Mouse (Mus musculus) urinary bladder, adult 2 months (tissue): ENCODE measurements around the gene Rffl. TPM values are rescaled to one million over a fixed set of nuclear protein-coding genes. Genes with fewer than 3 reads are reported as not detected.
A peak's percentile ranks its signal among the peaks of the same experiment; 100 is the strongest.

Experiments used
- DNase-seq: peaks from one replicate; pipeline ENCODE4 v3.0.0; 2022; ENCODE audit warnings: low spot score
- polyA plus RNA-seq: library from polyadenylated mRNA; depleted of rRNA; stranded (reverse); fragments of >200 nt; gene quantifications from 2 replicates; pipeline ENCODE4 v1.2.3, GENCODE M21; 2012; rRNA removed

The Rffl gene
- polyA plus RNA-seq, 1 experiment, result 13.7 TPM

- no peak for DNase-seq
Measured at GRCm38 (mm10) chr11:82764438-82764924, 106.5 kb downstream of the Rffl start.

DNA sequence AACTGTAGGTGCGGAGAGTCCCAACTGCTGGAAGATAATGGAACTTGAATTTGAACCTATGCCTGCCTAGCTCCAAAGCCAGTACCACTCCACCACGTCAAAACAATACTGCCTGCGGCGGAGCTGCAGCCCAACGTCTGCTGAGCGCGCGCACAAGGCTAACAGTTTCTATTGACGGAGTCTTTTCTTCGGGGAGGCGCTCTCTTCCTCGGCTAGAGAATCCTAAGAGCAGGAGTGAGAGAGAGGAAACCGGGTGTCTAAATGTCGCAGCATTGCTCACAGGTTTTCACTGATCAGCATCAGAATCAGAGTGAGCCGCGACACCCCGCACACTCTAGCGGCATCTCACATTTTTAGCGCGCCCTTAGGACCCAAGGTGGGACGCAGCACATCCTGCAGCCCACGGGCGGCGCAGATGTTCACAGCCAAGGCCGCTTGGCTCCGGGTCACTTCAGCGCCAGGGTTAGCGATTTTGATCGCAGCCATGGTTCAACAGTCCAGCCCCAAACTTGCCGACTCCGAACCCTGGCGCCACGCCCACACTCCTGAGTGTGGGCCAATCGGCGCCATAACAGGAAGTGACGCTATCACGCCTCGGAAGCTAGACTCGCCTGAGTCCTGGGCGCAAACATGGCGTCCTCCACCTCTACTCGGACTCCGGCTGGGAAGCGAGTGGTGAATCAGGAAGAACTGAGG, 107.1 kb downstream of the Rffl start, which contains the start of the genes Cct6b and Zfp830:
Cct6b (minus strand) TSS at position 580 of the 696 bp plus-strand sequence.
Zfp830 (plus strand) TSS at position 604 of the 696 bp plus-strand sequence.
- DNase-seq, result peak; percentile 87

- no peak for DNase-seq
Measured at GRCm38 (mm10) chr11:82763261-82763660, 107.7 kb downstream of the Rffl start.

DNA sequence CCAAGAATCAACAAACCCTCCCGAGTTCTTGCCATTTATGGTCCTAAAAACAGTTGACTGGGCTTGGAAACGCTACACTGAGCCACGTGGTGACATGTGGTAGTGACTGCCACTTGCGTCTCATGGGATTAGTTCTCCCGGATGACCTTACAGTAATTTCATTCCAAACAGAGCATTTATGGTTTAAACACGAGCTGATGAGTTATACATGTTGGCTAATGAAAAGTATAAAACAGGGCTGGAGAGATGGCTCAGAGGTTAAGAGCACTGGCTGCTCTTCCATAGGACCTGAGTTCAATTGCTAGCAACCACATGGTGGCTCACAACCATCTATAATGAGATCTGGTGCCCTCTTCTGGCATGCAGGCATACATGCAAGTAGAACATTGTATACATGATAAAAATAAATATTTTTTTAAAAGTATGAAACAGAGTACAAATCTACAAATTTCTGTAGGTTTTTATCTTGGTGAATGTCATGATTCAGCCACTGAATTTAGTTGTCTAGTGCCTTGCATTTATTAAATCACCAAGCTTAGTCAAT, 108.7 kb downstream of the Rffl start:
- no peak for DNase-seq

DNA sequence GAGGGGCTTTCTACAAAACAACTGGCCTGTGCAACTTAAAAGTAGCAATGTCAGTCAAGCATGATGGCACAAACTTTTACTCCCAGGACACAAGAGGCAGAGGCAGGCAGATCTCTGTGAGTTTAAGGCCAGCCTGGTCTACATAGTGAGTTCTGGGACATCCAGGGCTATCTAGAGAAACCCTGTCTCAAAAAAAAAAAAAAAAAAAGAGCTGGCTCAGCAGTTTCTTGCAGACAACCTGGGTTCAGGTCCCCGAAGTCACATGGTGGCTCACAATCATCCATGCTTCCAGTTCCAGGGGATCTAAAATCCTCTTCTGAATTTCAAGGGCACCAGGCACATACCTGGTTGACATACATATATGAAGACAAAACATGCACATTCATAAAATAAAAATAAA, 115.1 kb downstream of the Rffl start:
- DNase-seq, result no peak

Other genes starting within 250 kb of the Rffl start
- gene Cct6b, start 106.9 kb downstream of the Rffl start, polyA plus RNA-seq, result 0.50 and 0.62 TPM in 2 replicates
- 17.6 and 19.3 TPM in 2 replicates for gene Zfp830, start 106.9 kb downstream of the Rffl start, polyA plus RNA-seq
- gene Lig3, start 90.1 kb downstream of the Rffl start, polyA plus RNA-seq, result 16.6 and 17.6 TPM in 2 replicates
- gene Rad51d, start 19.4 kb upstream of the Rffl start, polyA plus RNA-seq, result 18.0 and 18.6 TPM in 2 replicates
- 0.04 and 0.06 TPM in 2 replicates for gene Fndc8, start 20.9 kb upstream of the Rffl start, polyA plus RNA-seq
- 26.2 and 33.7 TPM in 2 replicates for gene Nle1, start 37.2 kb upstream of the Rffl start, polyA plus RNA-seq
- 4.4 and 6.7 TPM in 2 replicates for gene Unc45b, start 39.3 kb upstream of the Rffl start, polyA plus RNA-seq
- gene Slfn5, start 80.1 kb upstream of the Rffl start, polyA plus RNA-seq, result 19.1 and 23.0 TPM in 2 replicates
- gene Slfn9, start 120.6 kb upstream of the Rffl start, polyA plus RNA-seq, result 2.2 TPM in 2 replicates
- gene Slfn8, start 149.6 kb upstream of the Rffl start, polyA plus RNA-seq, result 3.0 and 3.8 TPM in 2 replicates
- gene Slfn2, start 193.9 kb upstream of the Rffl start, polyA plus RNA-seq, result 13.5 and 13.8 TPM in 2 replicates
- 1.1 and 1.7 TPM in 2 replicates for gene Slfn1, start 245.6 kb upstream of the Rffl start, polyA plus RNA-seq